Mouse (Mus musculus): ENCODE measurements around the gene Otub1. TPM values are rescaled to one million over a fixed set of nuclear protein-coding genes. Genes with fewer than 3 reads are reported as not detected.

Gene Otub1
- polyA plus RNA-seq, 1 experiment from 2014 or later = 260 TPM

GRCm38 (mm10) chr19:7189026-7189425, 17.1 kb downstream of the Otub1 start:
- Histone ChIP-seq H3K27me3 (ENCODE audit: control insufficient read depth, insufficient read depth, low read length) (peaks cover 17% of the 10 kb centered on the region), H3K36me3 (ENCODE audit: control insufficient read depth, insufficient read depth, low read length) (no peaks in the 10 kb centered on the region), H3K9ac (ENCODE audit: low read length) (no peak overlapping the region), H3K27ac (replicated peaks; ENCODE audit: low read depth, low read length) (no peak overlapping the region), H3K9me3 (ENCODE audit: control insufficient read depth, low read length) (no peaks in the 10 kb centered on the region), H3K4me3 (ENCODE audit: low read depth, low read length) (no peak overlapping the region), H3K4me2 (ENCODE audit: low read depth, severe bottlenecking) (no peak overlapping the region), H3K4me1 (ENCODE audit: control insufficient read depth, insufficient read depth, low read length) (peaks cover 26% of the 10 kb centered on the region)
- WGBS = 79% methylated on average over 4 of the region's 4 CpGs
- no peak for ATAC-seq (ENCODE audit: insufficient number of reproducible peaks, low FRiP score, low TSS enrichment, low read depth)
- no peak for DNase-seq (ENCODE audit: low spot score)

GRCm38 (mm10) chr19:7187157-7187556, 19.0 kb downstream of the Otub1 start:
- no peaks in the 10 kb centered on the region for H3K9me3 ChIP-seq (ENCODE audit: control insufficient read depth, low read length)
- WGBS = 40% methylated on average over 5 of the region's 5 CpGs
- H3K27ac ChIP-seq (replicated peaks; ENCODE audit: low read depth, low read length) = no peak overlapping the region
- H3K36me3 ChIP-seq (ENCODE audit: control insufficient read depth, insufficient read depth, low read length) = no peaks in the 10 kb centered on the region
- H3K27me3 ChIP-seq (ENCODE audit: control insufficient read depth, insufficient read depth, low read length) = peaks cover 21% of the 10 kb centered on the region
- H3K9ac ChIP-seq (ENCODE audit: low read length) = no peak overlapping the region
- DNase-seq (ENCODE audit: low spot score) (no peak), ATAC-seq (ENCODE audit: insufficient number of reproducible peaks, low FRiP score, low TSS enrichment, low read depth) (no peak)
- H3K4me2 ChIP-seq (ENCODE audit: low read depth, severe bottlenecking) = no peak overlapping the region
- H3K4me1 ChIP-seq (ENCODE audit: control insufficient read depth, insufficient read depth, low read length) = peaks cover 37% of the 10 kb centered on the region
- no peak overlapping the region for H3K4me3 ChIP-seq (ENCODE audit: low read depth, low read length)

GRCm38 (mm10) chr19:7185715-7186291, 20.3 kb downstream of the Otub1 start:
- no peak for ATAC-seq (ENCODE audit: insufficient number of reproducible peaks, low FRiP score, low TSS enrichment, low read depth)
- DNase-seq (ENCODE audit: low spot score) = peak; percentile 62
- Histone ChIP-seq H3K9me3 (ENCODE audit: control insufficient read depth, low read length) (no peaks in the 10 kb centered on the region), H3K36me3 (ENCODE audit: control insufficient read depth, insufficient read depth, low read length) (no peaks in the 10 kb centered on the region), H3K27me3 (ENCODE audit: control insufficient read depth, insufficient read depth, low read length) (peaks cover 27% of the 10 kb centered on the region), H3K4me1 (ENCODE audit: control insufficient read depth, insufficient read depth, low read length) (peaks cover 42% of the 10 kb centered on the region), H3K9ac (ENCODE audit: low read length) (peak overlapping the region; percentile 12; the same call in 1 of the 2 replicates), H3K27ac (replicated peaks; ENCODE audit: low read depth, low read length) (0 out of 2 replicates have a peak overlapping the region, but pooled peaks have one; percentile 21), H3K4me3 (ENCODE audit: low read depth, low read length) (no peak overlapping the region), H3K4me2 (ENCODE audit: low read depth, severe bottlenecking) (0 out of 2 replicates have a peak overlapping the region, but pooled peaks have one; percentile 2)
- WGBS = 1% methylated on average over 18 of the region's 18 CpGs

GRCm38 (mm10) chr19:7185059-7185458, 21.1 kb downstream of the Otub1 start:
- ATAC-seq (ENCODE audit: insufficient number of reproducible peaks, low FRiP score, low TSS enrichment, low read depth) = no peak
- no peak overlapping the region for H3K4me3 ChIP-seq (ENCODE audit: low read depth, low read length)
- peaks cover 42% of the 10 kb centered on the region for H3K4me1 ChIP-seq (ENCODE audit: control insufficient read depth, insufficient read depth, low read length)
- H3K4me2 ChIP-seq (ENCODE audit: low read depth, severe bottlenecking) = no peak overlapping the region
- H3K27ac ChIP-seq (replicated peaks; ENCODE audit: low read depth, low read length) = 0 out of 2 replicates have a peak overlapping the region, but pooled peaks have one; percentile 21
- H3K9me3 ChIP-seq (ENCODE audit: control insufficient read depth, low read length) = no peaks in the 10 kb centered on the region
- H3K9ac ChIP-seq (ENCODE audit: low read length) = no peak overlapping the region
- H3K27me3 ChIP-seq (ENCODE audit: control insufficient read depth, insufficient read depth, low read length) = peaks cover 33% of the 10 kb centered on the region
- 33% methylated on average over 4 of the region's 4 CpGs for WGBS
- H3K36me3 ChIP-seq (ENCODE audit: control insufficient read depth, insufficient read depth, low read length) = no peaks in the 10 kb centered on the region
- DNase-seq (ENCODE audit: low spot score) = no peak

- no peak for DNase-seq (ENCODE audit: low spot score)
- no peaks in the 10 kb centered on the region for H3K9me3 ChIP-seq (ENCODE audit: control insufficient read depth, low read length)
- WGBS = 24% methylated on average over 11 of the region's 11 CpGs
- peaks cover 32% of the 10 kb centered on the region for H3K27me3 ChIP-seq (ENCODE audit: control insufficient read depth, insufficient read depth, low read length)
- ATAC-seq (ENCODE audit: insufficient number of reproducible peaks, low FRiP score, low TSS enrichment, low read depth) = no peak
- H3K4me1 ChIP-seq (ENCODE audit: control insufficient read depth, insufficient read depth, low read length) = peaks cover 42% of the 10 kb centered on the region
- no peak overlapping the region for H3K4me3 ChIP-seq (ENCODE audit: low read depth, low read length)
- H3K4me2 ChIP-seq (ENCODE audit: low read depth, severe bottlenecking) = no peak overlapping the region
- no peaks in the 10 kb centered on the region for H3K36me3 ChIP-seq (ENCODE audit: control insufficient read depth, insufficient read depth, low read length)
- no peak overlapping the region for H3K9ac ChIP-seq (ENCODE audit: low read length)
- no peak overlapping the region for H3K27ac ChIP-seq (replicated peaks; ENCODE audit: low read depth, low read length)
Observed at GRCm38 (mm10) chr19:7183419-7183818, 22.7 kb downstream of the Otub1 start.

- ATAC-seq (ENCODE audit: insufficient number of reproducible peaks, low FRiP score, low TSS enrichment, low read depth) (no peak), DNase-seq (ENCODE audit: low spot score) (peak; percentile 68)
- H3K9me3 ChIP-seq (ENCODE audit: control insufficient read depth, low read length) = no peaks in the 10 kb centered on the region
- no peak overlapping the region for H3K27ac ChIP-seq (replicated peaks; ENCODE audit: low read depth, low read length)
- H3K36me3 ChIP-seq (ENCODE audit: control insufficient read depth, insufficient read depth, low read length) = no peaks in the 10 kb centered on the region
- H3K27me3 ChIP-seq (ENCODE audit: control insufficient read depth, insufficient read depth, low read length) = peaks cover 33% of the 10 kb centered on the region
- H3K4me2 ChIP-seq (ENCODE audit: low read depth, severe bottlenecking) = peak overlapping the region; percentile 37
- peak overlapping the region; percentile 30; the same call in 1 of the 2 replicates for H3K9ac ChIP-seq (ENCODE audit: low read length)
- 2% methylated on average over 23 of the region's 23 CpGs for WGBS
- H3K4me1 ChIP-seq (ENCODE audit: control insufficient read depth, insufficient read depth, low read length) = peaks cover 50% of the 10 kb centered on the region
- H3K4me3 ChIP-seq (ENCODE audit: low read depth, low read length) = no peak overlapping the region
Observed at GRCm38 (mm10) chr19:7182273-7182949, 23.7 kb downstream of the Otub1 start.

- 57% methylated on average over 7 of the region's 7 CpGs for WGBS
- Histone ChIP-seq H3K9ac (ENCODE audit: low read length) (no peak overlapping the region), H3K4me1 (ENCODE audit: control insufficient read depth, insufficient read depth, low read length) (peaks cover 46% of the 10 kb centered on the region), H3K9me3 (ENCODE audit: control insufficient read depth, low read length) (no peaks in the 10 kb centered on the region), H3K4me3 (ENCODE audit: low read depth, low read length) (no peak overlapping the region), H3K27me3 (ENCODE audit: control insufficient read depth, insufficient read depth, low read length) (peaks cover 31% of the 10 kb centered on the region), H3K4me2 (ENCODE audit: low read depth, severe bottlenecking) (no peak overlapping the region), H3K27ac (replicated peaks; ENCODE audit: low read depth, low read length) (no peak overlapping the region), H3K36me3 (ENCODE audit: control insufficient read depth, insufficient read depth, low read length) (no peaks in the 10 kb centered on the region)
- DNase-seq (ENCODE audit: low spot score) (no peak), ATAC-seq (ENCODE audit: insufficient number of reproducible peaks, low FRiP score, low TSS enrichment, low read depth) (no peak)
Observed at GRCm38 (mm10) chr19:7181496-7181895, 24.6 kb downstream of the Otub1 start.

- Histone ChIP-seq H3K36me3 (ENCODE audit: control insufficient read depth, insufficient read depth, low read length) (no peaks in the 10 kb centered on the region), H3K9me3 (ENCODE audit: control insufficient read depth, low read length) (no peaks in the 10 kb centered on the region), H3K4me3 (ENCODE audit: low read depth, low read length) (no peak overlapping the region), H3K9ac (ENCODE audit: low read length) (no peak overlapping the region), H3K27me3 (ENCODE audit: control insufficient read depth, insufficient read depth, low read length) (peaks cover 25% of the 10 kb centered on the region), H3K4me2 (ENCODE audit: low read depth, severe bottlenecking) (no peak overlapping the region), H3K27ac (replicated peaks; ENCODE audit: low read depth, low read length) (no peak overlapping the region), H3K4me1 (ENCODE audit: control insufficient read depth, insufficient read depth, low read length) (peaks cover 46% of the 10 kb centered on the region)
- no peak for DNase-seq (ENCODE audit: low spot score)
- WGBS = 78% methylated on average over 8 of the region's 8 CpGs
- no peak for ATAC-seq (ENCODE audit: insufficient number of reproducible peaks, low FRiP score, low TSS enrichment, low read depth)
Observed at GRCm38 (mm10) chr19:7180756-7181405, 25.2 kb downstream of the Otub1 start.
